Mouse (Mus musculus) gastrocnemius, postnatal 14 days (tissue): ENCODE results near the gene Ube2r2. TPM values are rescaled to one million over a fixed set of nuclear protein-coding genes. Genes with fewer than 3 reads are reported as not detected.

Experiments used
- total RNA-seq, 2 experiments: library from RNA; stranded (reverse); gene quantifications; 2 replicates each; pipeline ENCODE4 v1.2.3; 2021

The Ube2r2 gene
- total RNA-seq, 2 experiments from 2014 or later = 77.4 to 84.4 TPM

Other genes with a start within 250 kb of the Ube2r2 start
- gene Spink4, start 215.7 kb upstream of the Ube2r2 start, total RNA-seq = not detected
- 100 to 1,000 TPM; 147 to 150 TPM for gene Bag1, start 187.4 kb upstream of the Ube2r2 start, total RNA-seq
- gene Chmp5, start 187.3 kb upstream of the Ube2r2 start, total RNA-seq = 10 to 100 TPM; 26.7 to 27.9 TPM
- gene Nfx1, start 164.8 kb upstream of the Ube2r2 start, total RNA-seq = 10 to 100 TPM; 18.3 to 18.9 TPM
- gene Aqp7, start 87.6 kb upstream of the Ube2r2 start, total RNA-seq = 10 to 100 TPM; 11.4 to 14.5 TPM
- gene Aqp3, start 37.6 kb upstream of the Ube2r2 start, total RNA-seq = not detected
- gene Nol6, start 11.3 kb upstream of the Ube2r2 start, total RNA-seq = 10 to 100 TPM; 15.3 to 16.6 TPM
- gene Ubap2, start 139.4 kb downstream of the Ube2r2 start, total RNA-seq = 10 to 100 TPM; 98.2 to 99.2 TPM
- 10 to 100 TPM; 26.7 to 27.8 TPM for gene Dcaf12, start 179.1 kb downstream of the Ube2r2 start, total RNA-seq
- gene Ubap1, start 213.3 kb downstream of the Ube2r2 start, total RNA-seq = 10 to 100 TPM; 40.0 to 49.2 TPM